Mouse (Mus musculus): ENCODE results near the gene Zfp787.

Zfp787 gene

GRCm38 (mm10) chr7:6139295-6139694 lies 16.5 kb downstream of the Zfp787 start:
- in situ Hi-C loops (cut with MboI; ENCODE audit: unreplicated experiment in 2 of 2), result no loop called here

- in situ Hi-C loops (cut with MboI; ENCODE audit: unreplicated experiment in 2 of 2), result no loop called here
Observed at GRCm38 (mm10) chr7:6136497-6136896, 19.3 kb downstream of the Zfp787 start.

GRCm38 (mm10) chr7:6132646-6133045 lies 23.2 kb downstream of the Zfp787 start:
- in situ Hi-C loops (cut with MboI; ENCODE audit: unreplicated experiment in 2 of 2), result no loop called here

- in situ Hi-C loops (cut with MboI; ENCODE audit: unreplicated experiment in 2 of 2), result no loop called here
Observed at GRCm38 (mm10) chr7:6130346-6130745, 25.5 kb downstream of the Zfp787 start.

- in situ Hi-C loops (cut with MboI; ENCODE audit: unreplicated experiment in 2 of 2), result loop anchor here (5.0 to 10.0 kb wide), 2 partner anchors 65 to 1182 kb away; no protein-coding TSS in a partner anchor
Observed at GRCm38 (mm10) chr7:6126690-6127448, 28.9 kb downstream of the Zfp787 start.

GRCm38 (mm10) chr7:6121128-6121527 lies 34.7 kb downstream of the Zfp787 start:
- in situ Hi-C loops (cut with MboI; ENCODE audit: unreplicated experiment in 2 of 2), result loop anchor here in 1 of 2 experiments (10.0 kb wide), 1 partner anchor 1176 kb away; no protein-coding TSS in a partner anchor

- in situ Hi-C loops (cut with MboI; ENCODE audit: unreplicated experiment in 2 of 2), result loop anchor here in 1 of 2 experiments (10.0 kb wide), 1 partner anchor 1175 kb away; no protein-coding TSS in a partner anchor
Observed at GRCm38 (mm10) chr7:6120104-6120503, 35.7 kb downstream of the Zfp787 start.

- in situ Hi-C loops (cut with MboI; ENCODE audit: unreplicated experiment in 2 of 2), result no loop called here
Observed at GRCm38 (mm10) chr7:6119501-6119900, 36.3 kb downstream of the Zfp787 start.
